Mouse (Mus musculus) neural tube, embryonic 15.5 days (tissue): ENCODE measurements around the gene Cadps. TPM values are rescaled to one million over a fixed set of nuclear protein-coding genes. Genes with fewer than 3 reads are reported as not detected.

Source experiments
- ATAC-seq: fragments of 200-750 bp; cut with Nextera tagmentation; 2 replicates; pipeline ENCODE4 v1.8.0; 2017; ENCODE audit warnings: mild to moderate bottlenecking, moderate TSS enrichment, moderate library complexity; ENCODE audit not compliant: low FRiP score
- H3K27ac ChIP-seq: fragments of 300-500 bp; sonication (generic); replicated peaks from 2 replicates; pipeline ENCODE4 v1.5.1; 2015; ENCODE audit warnings: mild to moderate bottlenecking, inconsistent platforms
- H3K27me3 ChIP-seq: fragments of 300-500 bp; sonication (generic); replicated peaks from 2 replicates; pipeline ENCODE4 v1.6.1; 2015; ENCODE audit warnings: inconsistent platforms
- H3K36me3 ChIP-seq: fragments of 300-500 bp; sonication (generic); 2 replicates; pipeline ENCODE4 v1.6.1; 2015; ENCODE audit warnings: inconsistent platforms
- H3K4me1 ChIP-seq: fragments of 300-500 bp; sonication (generic); 2 replicates; pipeline ENCODE4 v1.6.1; 2015; ENCODE audit warnings: inconsistent platforms
- H3K4me2 ChIP-seq: fragments of 300-500 bp; sonication (generic); 2 replicates; pipeline ENCODE4 v1.6.1; 2015; ENCODE audit warnings: inconsistent platforms, mild to moderate bottlenecking, moderate library complexity
- H3K4me3 ChIP-seq: fragments of 300-500 bp; sonication (generic); replicated peaks from 2 replicates; pipeline ENCODE4 v1.5.1; 2015; ENCODE audit warnings: mild to moderate bottlenecking, inconsistent platforms
- H3K9ac ChIP-seq: fragments of 300-500 bp; sonication (generic); replicated peaks from 2 replicates; pipeline ENCODE4 v1.6.1; 2015; ENCODE audit warnings: mild to moderate bottlenecking, inconsistent platforms
- H3K9me3 ChIP-seq: fragments of 300-500 bp; sonication (generic); replicated peaks from 2 replicates; pipeline ENCODE4 v1.6.1; 2016; ENCODE audit warnings: inconsistent platforms
- WGBS: fragments of 180-500 bp; shearing (Covaris S2); methylation state at CpG from one replicate; pipeline ENCODE4 v1.1.7; 2015; ENCODE audit warnings: mixed read lengths; 5-methylcytosine and 5-hydroxymethylcytosine counted together
- polyA plus RNA-seq: library from polyadenylated mRNA; unstranded; fragments of >200 nt; fragmentation: Nextera tagmentation; extraction: Ambion mirVana; gene quantifications from 2 replicates; pipeline ENCODE4 v1.2.1, GENCODE M21; 2015

Gene Cadps
- polyA plus RNA-seq, 1 experiment from 2014 or later = 44.1 TPM

GRCm38 (mm10) chr14:12722452-12723194 lies 100.3 kb downstream of the Cadps start:
- Histone ChIP-seq H3K36me3 (no peaks in the 10 kb centered on the region), H3K9ac (no peak overlapping the region), H3K27ac (no peak overlapping the region), H3K4me2 (no peak overlapping the region), H3K4me3 (no peak overlapping the region), H3K9me3 (no peaks in the 10 kb centered on the region), H3K27me3 (no peaks in the 10 kb centered on the region), H3K4me1 (no peaks in the 10 kb centered on the region)
- no peak for ATAC-seq
- WGBS = 91% methylated on average over 1 of the region's 1 CpGs

- no peaks in the 10 kb centered on the region for H3K9me3 ChIP-seq
- no peak for ATAC-seq
- no peak overlapping the region for H3K4me3 ChIP-seq
- 35% methylated on average over 3 of the region's 3 CpGs for WGBS
- no peaks in the 10 kb centered on the region for H3K27me3 ChIP-seq
- H3K27ac ChIP-seq = no peak overlapping the region
- H3K9ac ChIP-seq = no peak overlapping the region
- peaks cover 7% of the 10 kb centered on the region for H3K4me1 ChIP-seq
- 0 out of 2 replicates have a peak, but pooled peaks cover 6% of the 10 kb centered on the region for H3K36me3 ChIP-seq
- H3K4me2 ChIP-seq = no peak overlapping the region
Observed at GRCm38 (mm10) chr14:12718766-12719165, 104.1 kb downstream of the Cadps start.

GRCm38 (mm10) chr14:12715906-12716659 lies 106.8 kb downstream of the Cadps start:
- peaks cover 7% of the 10 kb centered on the region for H3K4me1 ChIP-seq
- H3K9ac ChIP-seq = no peak overlapping the region
- H3K27ac ChIP-seq = no peak overlapping the region
- H3K27me3 ChIP-seq = no peaks in the 10 kb centered on the region
- 0 out of 2 replicates have a peak, but pooled peaks cover 8% of the 10 kb centered on the region for H3K36me3 ChIP-seq
- no peak for ATAC-seq
- no peak overlapping the region for H3K4me3 ChIP-seq
- H3K4me2 ChIP-seq = no peak overlapping the region
- 47% methylated on average over 2 of the region's 2 CpGs for WGBS
- no peaks in the 10 kb centered on the region for H3K9me3 ChIP-seq

GRCm38 (mm10) chr14:12707395-12707794 lies 115.5 kb downstream of the Cadps start:
- Histone ChIP-seq H3K9me3 (no peaks in the 10 kb centered on the region), H3K27ac (no peak overlapping the region), H3K36me3 (peaks cover 13% of the 10 kb centered on the region), H3K4me1 (no peaks in the 10 kb centered on the region), H3K27me3 (no peaks in the 10 kb centered on the region), H3K4me2 (no peak overlapping the region), H3K4me3 (no peak overlapping the region), H3K9ac (no peak overlapping the region)
- no peak for ATAC-seq
- WGBS = 94% methylated on average over 3 of the region's 3 CpGs

- Histone ChIP-seq H3K27ac (no peak overlapping the region), H3K4me2 (no peak overlapping the region), H3K9ac (no peak overlapping the region), H3K27me3 (no peaks in the 10 kb centered on the region), H3K4me3 (no peak overlapping the region), H3K4me1 (no peaks in the 10 kb centered on the region), H3K9me3 (no peaks in the 10 kb centered on the region), H3K36me3 (peaks cover 13% of the 10 kb centered on the region)
- ATAC-seq = no peak
- WGBS = 86% methylated on average over 2 of the region's 2 CpGs
Observed at GRCm38 (mm10) chr14:12704461-12704860, 118.4 kb downstream of the Cadps start.

- Histone ChIP-seq H3K4me2 (no peak overlapping the region), H3K4me1 (peaks cover 12% of the 10 kb centered on the region; the same call in 1 of the 2 replicates), H3K9ac (no peak overlapping the region), H3K36me3 (no peaks in the 10 kb centered on the region), H3K27ac (no peak overlapping the region), H3K9me3 (no peaks in the 10 kb centered on the region), H3K27me3 (no peaks in the 10 kb centered on the region), H3K4me3 (no peak overlapping the region)
- no peak for ATAC-seq
- WGBS = 44% methylated on average over 1 of the region's 1 CpGs
Observed at GRCm38 (mm10) chr14:12690201-12690600, 132.7 kb downstream of the Cadps start.

- WGBS = 44% methylated on average over 3 of the region's 3 CpGs
- Histone ChIP-seq H3K27me3 (no peaks in the 10 kb centered on the region), H3K36me3 (no peaks in the 10 kb centered on the region), H3K4me2 (no peak overlapping the region), H3K27ac (no peak overlapping the region), H3K4me1 (peaks cover 24% of the 10 kb centered on the region), H3K9ac (no peak overlapping the region), H3K9me3 (no peaks in the 10 kb centered on the region), H3K4me3 (no peak overlapping the region)
- peak; percentile 58 for ATAC-seq
Observed at GRCm38 (mm10) chr14:12685015-12685414, 137.9 kb downstream of the Cadps start.

GRCm38 (mm10) chr14:12680819-12681638 lies 141.8 kb downstream of the Cadps start:
- peak; percentile 55 for ATAC-seq
- peaks cover 24% of the 10 kb centered on the region for H3K4me1 ChIP-seq
- H3K27ac ChIP-seq = peak overlapping the region; percentile 52
- no peak overlapping the region for H3K4me3 ChIP-seq
- peaks cover 5% of the 10 kb centered on the region; the same call in 1 of the 2 replicates for H3K36me3 ChIP-seq
- 43% methylated on average over 3 of the region's 3 CpGs for WGBS
- no peak overlapping the region for H3K9ac ChIP-seq
- no peaks in the 10 kb centered on the region for H3K27me3 ChIP-seq
- H3K4me2 ChIP-seq = no peak overlapping the region
- no peaks in the 10 kb centered on the region for H3K9me3 ChIP-seq

GRCm38 (mm10) chr14:12661430-12661829 lies 161.4 kb downstream of the Cadps start:
- Histone ChIP-seq H3K4me1 (peaks cover 6% of the 10 kb centered on the region; the same call in 1 of the 2 replicates), H3K9me3 (no peaks in the 10 kb centered on the region), H3K27me3 (no peaks in the 10 kb centered on the region), H3K27ac (no peak overlapping the region), H3K4me2 (no peak overlapping the region), H3K9ac (no peak overlapping the region), H3K36me3 (no peaks in the 10 kb centered on the region), H3K4me3 (no peak overlapping the region)
- no peak for ATAC-seq
- 73% methylated on average over 2 of the region's 2 CpGs for WGBS

GRCm38 (mm10) chr14:12657351-12657750 lies 165.5 kb downstream of the Cadps start:
- H3K27ac ChIP-seq = no peak overlapping the region
- H3K27me3 ChIP-seq = no peaks in the 10 kb centered on the region
- no peak overlapping the region for H3K4me2 ChIP-seq
- H3K4me3 ChIP-seq = no peak overlapping the region
- WGBS = 81% methylated on average over 4 of the region's 4 CpGs
- no peaks in the 10 kb centered on the region for H3K9me3 ChIP-seq
- H3K4me1 ChIP-seq = peaks cover 6% of the 10 kb centered on the region; the same call in 1 of the 2 replicates
- no peak overlapping the region for H3K9ac ChIP-seq
- ATAC-seq = no peak
- H3K36me3 ChIP-seq = no peaks in the 10 kb centered on the region

- 0 out of 2 replicates have a peak, but pooled peaks have one; percentile 31 for ATAC-seq
- WGBS = 57% methylated on average over 6 of the region's 6 CpGs
Observed at GRCm38 (mm10) chr14:12642868-12643512, 179.9 kb downstream of the Cadps start.

More at GRCm38 (mm10) chr14:12642868-12643512, 179.9 kb downstream of the Cadps start:
- H3K4me3 ChIP-seq = no peak overlapping the region
- no peak overlapping the region for H3K27ac ChIP-seq
- H3K27me3 ChIP-seq = no peaks in the 10 kb centered on the region
- no peaks in the 10 kb centered on the region for H3K4me1 ChIP-seq
- no peaks in the 10 kb centered on the region for H3K9me3 ChIP-seq
- no peak overlapping the region for H3K4me2 ChIP-seq
- H3K36me3 ChIP-seq = no peaks in the 10 kb centered on the region
- H3K9ac ChIP-seq = no peak overlapping the region
